Mouse (Mus musculus): ENCODE measurements around the gene Agbl3.

Agbl3 gene

DNA sequence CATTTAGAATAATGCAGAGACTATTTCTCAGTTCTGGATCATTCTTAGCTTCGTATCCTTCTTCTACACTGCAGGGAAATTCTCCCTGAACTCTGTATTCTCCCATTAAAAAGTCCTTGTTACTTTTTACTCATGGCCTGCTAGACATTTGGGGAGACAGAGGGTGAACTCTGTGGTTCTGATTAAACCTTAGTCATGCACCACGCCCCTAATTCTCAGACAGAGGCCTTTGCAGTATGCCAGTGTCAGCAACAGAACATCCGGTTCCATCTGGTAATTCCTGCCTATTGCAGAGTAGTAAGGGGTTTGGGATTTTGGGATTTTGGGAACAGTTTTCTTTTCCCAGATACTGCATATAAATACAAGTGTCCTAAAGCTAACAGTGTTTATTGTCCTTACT is 16.6 kb downstream of the Agbl3 start:
- DNase-seq (ENCODE audit: low read depth, low spot score), result no peak

DNA sequence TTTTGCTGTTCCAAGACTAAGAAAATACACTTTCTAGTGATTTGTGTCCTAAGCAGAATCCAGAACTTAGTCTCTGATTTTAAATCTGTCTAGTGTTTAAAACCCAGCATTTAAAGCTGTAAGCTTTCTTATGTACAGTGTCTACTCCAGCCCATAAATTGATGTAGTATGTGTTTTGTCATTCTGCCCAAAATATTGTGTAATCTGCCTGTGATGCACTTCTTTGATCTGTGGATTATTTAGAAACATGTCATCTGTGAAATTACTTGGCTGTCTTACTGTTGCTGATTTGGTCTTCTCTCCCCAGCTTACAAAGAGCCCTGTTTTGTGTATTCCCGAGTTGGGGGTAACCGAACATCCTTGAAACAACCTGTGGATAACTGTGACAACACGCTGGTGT is 17.7 kb downstream of the Agbl3 start:
- no peak for DNase-seq (ENCODE audit: low read depth, low spot score)

DNA sequence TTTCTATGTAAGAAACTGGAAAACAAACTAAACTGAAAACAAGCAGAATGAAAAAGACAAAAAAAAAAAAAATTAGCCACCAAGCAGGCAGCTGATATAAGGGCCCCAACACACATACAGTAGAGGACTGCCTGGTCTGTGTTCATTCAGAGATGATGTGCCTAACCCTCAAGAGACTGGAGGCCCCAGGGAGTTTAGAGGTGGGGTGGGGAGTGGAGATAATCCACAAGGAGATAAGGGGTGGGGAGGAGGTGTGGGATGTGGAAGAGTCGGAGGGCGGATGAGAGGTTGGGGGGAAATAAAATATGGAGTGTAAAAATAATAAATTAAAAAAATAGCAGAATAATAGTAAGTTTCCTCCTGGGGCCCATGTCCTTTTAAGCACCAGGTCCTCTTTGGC is 25.4 kb downstream of the Agbl3 start:
- DNase-seq (ENCODE audit: low read depth, low spot score), result no peak

DNA sequence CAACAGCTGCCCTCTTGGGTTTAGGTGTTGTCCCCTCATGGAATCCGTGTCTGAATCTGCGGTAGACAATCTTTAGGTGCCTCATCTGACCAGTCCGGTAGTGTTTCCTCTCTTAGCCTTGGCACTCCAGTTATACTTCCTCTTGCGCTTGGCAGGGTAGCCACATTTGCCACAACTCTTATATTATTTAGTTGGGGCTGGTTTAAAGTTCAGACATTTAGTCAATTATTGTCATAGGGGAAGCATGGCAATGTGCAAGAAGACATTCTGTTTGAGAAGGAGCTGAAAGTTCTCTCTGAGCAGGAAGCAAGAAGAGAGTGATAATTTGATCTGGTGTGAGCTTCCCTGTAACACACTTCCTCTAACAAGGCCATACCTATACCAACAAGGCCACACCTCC is 30.4 kb downstream of the Agbl3 start:
- DNase-seq (ENCODE audit: low read depth, low spot score), result peak; percentile 12

DNA sequence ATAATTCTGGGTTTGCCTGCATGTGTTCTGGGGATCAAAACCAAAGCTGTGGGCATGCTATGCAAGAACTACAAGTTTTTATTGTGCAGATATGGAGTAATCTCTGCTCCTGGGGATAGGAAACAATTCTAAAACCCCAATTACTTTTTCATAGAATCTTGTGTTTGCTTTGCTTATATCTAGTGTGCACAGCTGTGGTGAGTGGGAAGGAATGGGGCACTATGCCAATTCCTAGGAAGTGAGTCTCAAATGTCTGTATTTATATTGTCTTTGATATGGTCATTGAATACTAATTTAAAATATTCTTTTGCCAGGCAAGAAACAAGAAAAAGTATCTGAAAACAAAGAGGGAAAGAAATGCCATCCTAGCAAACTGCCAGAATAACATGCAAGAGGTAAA is 44.2 kb downstream of the Agbl3 start:
- no peak for DNase-seq (ENCODE audit: low read depth, low spot score)

DNA sequence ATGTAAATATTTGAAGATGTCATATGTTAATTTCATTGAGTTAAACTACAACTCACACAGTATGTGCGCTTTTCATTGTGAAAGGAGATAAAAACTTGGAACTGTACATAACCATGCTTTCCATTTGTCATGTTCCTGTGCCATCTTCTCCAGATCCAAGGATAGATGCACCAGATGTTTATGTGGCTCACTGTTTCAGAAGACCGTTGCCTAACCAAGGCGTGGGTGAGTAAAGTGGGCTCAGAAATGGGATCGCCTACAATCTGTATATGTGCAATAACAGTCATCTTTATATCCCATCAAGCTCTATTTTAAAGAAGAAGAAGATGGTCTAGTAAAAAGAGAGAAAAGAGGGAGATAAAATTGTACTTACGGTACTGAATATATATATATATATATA is 52.1 kb downstream of the Agbl3 start:
- DNase-seq (ENCODE audit: low read depth, low spot score), result no peak

DNA sequence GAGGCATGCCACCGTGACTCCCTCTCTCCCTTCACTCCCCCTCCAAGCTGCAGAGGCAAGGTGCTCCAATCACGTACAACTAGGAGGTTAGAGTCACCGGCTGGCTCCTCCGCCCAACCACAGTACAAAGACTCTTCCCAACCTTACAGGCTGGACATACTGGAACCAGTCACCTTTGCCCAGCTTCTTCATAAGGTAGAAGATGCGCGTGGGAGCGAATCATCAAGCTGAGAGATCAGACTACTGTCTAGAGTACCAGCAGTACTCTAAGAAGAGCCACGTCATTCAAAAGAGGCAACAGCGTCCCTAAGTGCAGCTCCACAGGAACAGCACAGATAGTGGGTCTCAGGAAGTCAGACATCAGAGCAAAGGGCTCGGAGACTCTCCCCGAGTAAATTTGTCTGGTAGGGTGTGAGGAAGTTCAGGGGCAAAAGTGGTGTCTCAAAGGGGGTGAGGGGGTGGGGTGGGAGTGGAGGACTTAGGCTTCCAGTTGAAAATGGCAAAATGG is 81.4 kb downstream of the Agbl3 start:
- no peak for DNase-seq (ENCODE audit: low read depth, low spot score)

DNA sequence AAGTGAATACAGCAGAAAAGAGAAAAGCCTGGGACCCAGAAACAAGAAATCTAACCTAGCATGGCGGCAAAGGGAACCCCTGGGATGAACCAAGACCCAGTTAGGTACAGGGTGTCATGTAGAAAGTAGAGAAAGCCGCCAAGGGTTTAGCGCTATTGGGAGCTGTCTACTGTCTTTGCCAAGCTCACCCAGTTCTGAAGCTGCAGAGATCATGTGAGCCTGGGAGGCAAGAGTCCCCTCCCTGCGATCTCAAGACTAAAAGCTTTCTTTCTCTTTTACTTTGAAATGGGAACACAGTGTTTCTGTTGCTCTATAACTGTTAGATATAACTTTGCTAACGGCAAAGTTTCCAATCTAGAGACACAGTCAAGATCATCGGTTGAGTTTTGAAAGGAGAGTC is 82.1 kb downstream of the Agbl3 start:
- peak; percentile 69 for DNase-seq (ENCODE audit: low read depth, low spot score)

DNA sequence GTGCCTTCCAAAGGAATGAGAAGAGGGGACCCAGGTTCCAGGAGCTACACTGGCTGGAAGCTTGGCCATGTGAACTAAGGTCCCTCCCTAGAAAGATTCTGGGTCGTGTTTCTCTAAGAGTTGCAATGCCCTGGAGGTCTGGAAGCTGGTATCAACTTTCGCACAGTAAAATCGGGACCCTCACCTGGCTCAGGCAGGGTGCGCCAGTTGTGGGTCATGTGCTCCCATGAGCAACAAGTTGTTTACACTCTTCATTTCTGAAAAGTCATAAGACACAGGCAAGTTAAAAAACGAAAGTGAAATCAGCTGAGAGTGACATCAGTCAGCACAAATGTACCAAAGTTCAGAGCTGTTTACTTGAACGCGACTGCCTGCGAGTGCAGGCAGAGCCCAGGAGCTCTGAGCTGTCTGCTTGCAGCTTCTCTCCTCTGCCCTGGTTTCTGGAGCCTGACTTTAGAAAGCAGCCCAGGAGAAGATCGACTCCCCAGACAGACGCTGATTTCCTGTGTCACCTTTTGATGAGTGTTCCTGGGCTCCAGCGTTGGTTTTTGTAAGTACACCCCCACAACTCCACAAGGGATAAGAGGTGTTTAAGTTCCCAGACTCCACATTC is 82.7 kb downstream of the Agbl3 start, which contains the start of gene Tmem140:
Tmem140 (plus strand) TSS at position 356 of the 613 bp plus-strand sequence.
- DNase-seq (ENCODE audit: low read depth, low spot score), result peak; percentile 81

DNA sequence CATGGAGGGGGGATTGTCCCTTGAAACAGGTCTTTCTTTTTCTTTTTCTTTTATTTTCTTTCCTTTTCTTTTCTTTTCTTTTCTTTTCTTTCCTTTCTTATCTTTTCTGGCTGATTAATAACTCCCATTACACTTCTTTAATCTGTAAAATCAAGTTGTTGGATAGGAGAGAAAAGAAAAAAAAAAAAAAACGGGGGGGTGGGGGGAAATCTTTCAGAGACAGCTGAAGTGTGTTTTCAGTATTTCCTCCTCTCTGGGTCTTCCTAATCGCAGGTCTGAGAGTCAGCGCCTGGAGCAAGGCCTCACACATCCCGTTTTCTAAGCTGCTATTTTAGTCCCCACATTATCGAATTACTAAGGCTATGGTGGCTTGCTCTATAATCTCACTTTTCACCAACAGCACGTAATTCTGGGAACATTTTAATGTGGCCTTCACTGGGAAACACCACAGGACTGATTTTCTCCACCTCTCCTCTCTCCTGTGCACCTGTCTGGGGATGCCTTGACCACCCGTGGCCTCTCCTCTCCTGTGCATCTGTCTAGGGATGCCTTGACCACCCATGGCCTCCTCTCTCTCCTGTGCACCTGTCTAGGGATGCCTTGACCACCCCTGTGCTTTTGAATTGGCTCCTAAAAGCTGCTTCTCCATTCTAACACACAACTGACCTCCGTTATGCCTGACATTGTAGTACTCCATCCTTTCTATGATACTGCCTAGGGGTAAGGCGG is 83.7 kb downstream of the Agbl3 start:
- DNase-seq (ENCODE audit: low read depth, low spot score), result no peak

DNA sequence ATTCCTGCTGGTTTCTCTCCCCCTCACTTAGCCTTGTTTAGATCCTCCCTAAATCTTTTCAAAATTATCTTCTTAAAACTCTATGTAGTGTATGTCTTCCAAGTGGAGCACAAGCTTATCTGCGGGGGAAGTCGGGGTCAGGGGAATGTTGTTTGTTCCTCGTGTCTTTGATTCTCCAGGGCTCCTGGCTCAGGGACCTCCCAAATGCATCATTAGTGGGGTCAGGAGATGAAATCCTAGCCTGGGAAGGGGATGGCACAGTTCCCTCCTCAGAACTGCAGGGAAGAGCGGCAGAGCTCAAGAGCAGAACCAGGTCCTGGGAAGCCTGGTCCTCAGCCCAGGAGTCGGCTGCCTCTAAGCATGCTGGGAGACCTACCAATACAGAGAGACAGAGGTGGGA is 85.0 kb downstream of the Agbl3 start:
- no peak for DNase-seq (ENCODE audit: low read depth, low spot score)

DNA sequence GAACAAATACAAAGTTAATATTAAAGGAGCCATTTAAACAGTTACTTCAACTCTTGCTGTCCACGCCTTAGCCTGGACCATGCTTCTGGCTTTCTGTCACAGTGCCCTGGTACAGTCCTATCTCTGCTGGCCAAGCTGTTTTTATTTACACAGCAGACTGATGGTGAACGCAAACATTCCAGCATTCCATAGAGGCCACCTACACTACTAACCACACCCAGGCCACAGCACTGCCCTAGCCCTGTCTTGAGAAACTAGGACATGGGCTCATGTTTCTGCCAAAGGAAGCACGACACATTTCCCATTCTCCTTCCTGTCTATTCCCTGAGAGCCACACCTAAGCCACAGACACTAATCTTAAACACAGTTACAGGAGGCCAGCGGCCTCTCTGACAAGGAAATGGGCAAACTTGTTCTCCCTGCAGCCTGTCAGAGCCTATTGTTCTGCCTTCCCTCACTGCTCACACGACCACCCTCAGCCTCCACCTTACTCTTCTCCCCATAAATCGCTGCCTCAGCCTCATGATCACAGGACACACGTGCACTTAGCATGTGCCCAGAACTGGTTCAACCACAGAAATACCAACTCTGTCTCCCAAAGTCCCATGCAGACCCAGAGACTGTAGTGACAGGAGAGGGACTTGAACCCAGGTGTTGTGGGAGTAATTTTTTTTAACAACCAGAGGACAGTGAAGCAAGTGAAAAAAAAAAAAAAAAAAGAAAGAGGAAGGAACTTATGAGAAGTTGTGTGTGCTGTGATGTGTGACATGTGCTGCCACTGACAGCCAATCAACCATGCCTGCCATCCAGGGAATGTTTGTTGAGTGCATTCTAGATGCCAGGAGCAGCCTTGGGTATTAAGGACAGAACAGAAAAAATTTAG is 85.7 kb downstream of the Agbl3 start:
- DNase-seq (ENCODE audit: low read depth, low spot score), result peak; percentile 69

DNA sequence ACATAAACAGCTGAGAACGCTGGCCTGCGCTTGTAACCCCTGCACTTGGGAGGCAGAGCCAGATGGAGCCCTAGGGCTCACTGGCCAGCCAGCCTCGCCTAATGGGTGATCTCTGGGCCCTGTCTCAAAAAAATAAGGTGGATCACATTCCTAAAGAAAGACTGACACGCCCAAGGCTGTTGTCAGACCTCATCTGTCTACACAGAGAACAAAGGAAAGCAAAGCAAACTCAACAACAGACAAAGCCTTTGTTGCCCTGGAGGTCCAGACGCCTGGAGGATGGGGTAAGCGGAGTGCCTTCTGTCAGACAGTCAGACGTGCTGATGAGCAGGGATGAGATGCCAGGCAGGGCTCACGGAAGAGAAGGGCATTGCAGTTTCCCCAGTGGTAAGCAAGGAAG is 86.6 kb downstream of the Agbl3 start:
- DNase-seq (ENCODE audit: low read depth, low spot score), result peak; percentile 35

DNA sequence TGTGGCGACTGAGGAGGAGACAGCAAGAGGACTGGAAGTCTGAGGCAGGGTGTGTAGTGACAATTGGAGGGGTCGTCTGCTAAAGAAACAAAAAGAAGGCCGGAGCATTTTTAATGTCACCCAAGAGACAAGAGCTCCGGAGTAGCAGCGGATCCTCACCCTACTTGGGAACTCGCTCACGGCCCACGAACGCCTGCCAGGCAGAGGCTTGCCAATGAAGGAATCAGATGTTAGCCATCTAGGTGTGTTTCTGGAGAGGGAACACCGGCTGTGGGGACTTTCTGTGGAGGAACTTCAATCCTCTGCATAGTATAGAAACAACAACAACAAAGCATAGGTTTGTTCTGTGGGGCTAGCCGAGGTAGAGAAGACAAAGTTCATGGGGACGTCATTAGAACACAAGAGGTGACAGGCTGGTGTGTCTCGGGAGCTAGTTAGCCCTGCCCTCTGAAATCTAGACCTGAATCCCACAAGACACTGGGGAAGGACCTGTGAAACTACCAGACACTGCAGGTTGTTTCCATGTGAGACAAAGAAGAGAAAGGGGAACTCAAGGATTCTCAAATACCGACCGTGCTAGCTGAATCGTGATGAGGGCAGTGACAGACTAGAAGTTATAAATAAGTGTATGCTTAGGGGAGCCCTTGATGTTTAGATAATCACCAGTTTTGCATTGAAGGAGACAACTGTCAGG is 87.2 kb downstream of the Agbl3 start:
- peak; percentile 74 for DNase-seq (ENCODE audit: low read depth, low spot score)

DNA sequence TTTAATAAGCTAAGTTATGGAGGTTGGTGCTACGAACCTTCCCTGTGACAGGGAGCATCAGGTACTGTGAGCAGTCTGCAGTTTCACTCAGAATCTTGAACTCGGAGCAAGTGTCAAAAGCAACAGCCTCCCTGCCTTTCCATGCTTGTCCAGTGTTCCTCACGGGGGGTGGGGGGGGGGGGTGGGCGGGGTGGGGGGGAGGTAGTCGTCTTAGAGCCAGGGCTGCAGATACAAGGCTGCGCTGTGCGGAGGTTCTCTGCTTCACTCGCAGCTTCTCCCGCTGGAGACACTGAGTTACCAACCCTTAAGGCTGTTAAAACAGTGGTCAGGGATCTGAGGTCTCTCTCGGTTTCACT is 87.7 kb downstream of the Agbl3 start:
- DNase-seq (ENCODE audit: low read depth, low spot score), result no peak

DNA sequence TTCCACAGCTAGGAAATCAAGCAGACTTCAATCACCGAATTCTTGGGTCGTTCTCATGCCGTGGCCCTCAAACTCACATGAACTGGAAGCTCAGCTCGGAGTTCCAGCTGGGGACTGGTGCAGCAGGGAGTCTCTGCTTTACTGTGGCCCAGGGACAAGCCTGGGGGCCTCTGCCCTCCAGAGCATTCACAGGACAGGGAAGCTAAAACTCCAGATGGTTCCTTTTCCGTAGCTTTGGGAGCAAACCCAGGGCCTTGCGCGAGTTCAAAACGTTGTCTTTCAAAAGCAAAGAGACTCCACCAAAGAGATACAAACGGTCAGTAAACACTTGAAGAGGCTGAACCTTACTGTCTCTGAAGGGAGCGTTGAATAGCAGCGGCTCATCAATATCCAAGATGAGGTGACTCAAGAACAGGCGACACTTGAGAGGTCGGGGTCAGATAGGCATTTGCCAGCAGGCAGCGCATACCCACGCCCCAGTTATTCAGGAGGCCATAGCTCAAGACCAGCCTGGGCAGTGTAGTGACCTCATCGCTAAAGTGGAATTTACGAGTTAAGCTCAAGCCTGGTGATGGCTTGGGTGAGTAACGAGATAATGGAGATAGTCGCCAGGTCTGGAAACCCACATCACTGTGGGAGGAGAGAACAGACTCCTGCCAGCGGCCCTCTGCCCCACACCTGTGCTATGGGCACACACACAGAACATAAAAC is 88.4 kb downstream of the Agbl3 start:
- no peak for DNase-seq (ENCODE audit: low read depth, low spot score)

DNA sequence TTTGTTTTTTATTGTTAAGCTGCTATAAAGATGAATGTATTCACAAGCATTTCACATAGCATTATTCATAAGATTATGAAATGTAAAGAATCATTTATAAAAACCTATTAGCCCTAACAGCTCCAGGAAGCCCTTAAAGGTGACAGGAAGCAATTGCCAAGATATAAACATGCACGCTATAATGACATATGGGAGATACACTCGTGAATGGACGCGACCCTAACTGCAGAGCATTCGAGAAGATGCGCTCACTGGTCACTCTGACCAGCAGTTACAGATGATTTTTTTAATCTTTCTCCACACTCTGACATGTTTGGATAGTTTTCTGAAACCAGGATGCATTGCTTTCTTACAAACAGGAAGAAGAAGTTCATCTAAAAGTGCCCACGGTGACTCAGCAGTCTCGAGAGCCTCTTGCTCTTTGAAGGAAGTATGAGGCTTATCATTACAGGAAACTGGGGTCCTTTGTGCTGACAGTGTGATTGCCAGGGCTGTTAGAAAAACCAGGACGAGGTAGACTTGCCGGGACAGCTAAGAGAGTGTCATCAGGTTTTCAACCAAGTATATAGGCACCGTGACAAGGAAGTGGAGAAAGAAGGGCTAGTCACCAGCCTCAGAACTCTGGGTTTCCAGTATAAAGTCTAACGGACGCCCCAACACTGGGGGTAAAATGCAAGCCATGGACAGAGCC is 89.1 kb downstream of the Agbl3 start:
- DNase-seq (ENCODE audit: low read depth, low spot score), result peak; percentile 69

DNA sequence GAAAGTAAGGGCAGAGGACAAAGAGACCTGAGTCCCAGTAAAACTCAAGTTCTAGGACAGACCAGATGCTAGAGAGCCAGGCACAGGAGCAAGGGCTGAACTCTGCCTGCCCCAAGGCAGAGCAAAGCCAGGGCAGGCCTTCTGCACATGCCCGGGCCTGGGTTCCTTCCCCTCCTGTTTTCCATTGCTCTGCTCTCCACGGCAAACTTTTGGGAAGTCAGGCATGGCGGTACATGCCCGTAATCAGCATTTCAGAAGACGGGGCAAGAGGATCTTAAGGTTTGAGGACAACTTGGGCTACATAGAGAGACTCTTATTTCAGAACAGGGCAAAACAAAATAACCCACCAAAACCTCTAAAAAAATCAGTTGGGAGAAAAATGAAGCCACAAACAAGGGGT is 89.9 kb downstream of the Agbl3 start:
- no peak for DNase-seq (ENCODE audit: low read depth, low spot score)

DNA sequence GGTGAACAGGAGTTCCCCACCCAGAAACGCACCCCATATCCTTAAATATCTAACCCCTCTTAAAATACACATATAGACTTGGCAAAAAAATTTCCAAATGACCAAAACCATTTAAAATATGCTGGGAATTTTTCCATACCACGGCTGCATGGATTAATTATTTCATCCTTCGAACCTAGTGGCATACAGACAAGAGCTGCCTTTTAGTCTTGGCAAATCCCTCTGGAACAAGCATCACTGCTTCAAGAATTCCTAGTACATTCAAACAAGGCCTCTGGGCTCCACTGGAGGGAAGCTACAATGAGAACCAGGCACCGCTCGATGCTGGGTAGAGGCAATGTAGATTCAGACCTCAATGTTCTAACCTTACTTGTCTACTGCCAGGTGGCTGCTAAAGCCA is 90.5 kb downstream of the Agbl3 start:
- no peak for DNase-seq (ENCODE audit: low read depth, low spot score)

DNA sequence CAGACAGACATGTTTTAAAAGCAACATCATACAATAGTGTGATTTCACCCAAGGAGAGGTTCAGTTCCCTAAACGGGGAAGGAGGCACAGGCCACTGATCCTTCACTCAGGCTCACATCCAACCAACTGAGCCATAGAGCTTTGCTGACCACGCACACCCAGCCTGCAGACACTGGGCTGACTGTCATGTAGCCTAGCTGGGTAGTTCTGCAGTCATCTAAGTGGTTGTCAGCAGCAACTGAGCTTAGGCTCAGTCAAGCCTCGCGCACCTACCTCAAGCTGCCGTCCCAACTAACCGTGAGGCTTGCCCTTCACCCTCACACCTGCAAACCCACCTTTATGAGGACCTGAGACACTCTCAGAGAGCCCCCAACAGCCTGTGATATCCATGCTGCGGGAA is 91.7 kb downstream of the Agbl3 start:
- DNase-seq (ENCODE audit: low read depth, low spot score), result no peak

DNA sequence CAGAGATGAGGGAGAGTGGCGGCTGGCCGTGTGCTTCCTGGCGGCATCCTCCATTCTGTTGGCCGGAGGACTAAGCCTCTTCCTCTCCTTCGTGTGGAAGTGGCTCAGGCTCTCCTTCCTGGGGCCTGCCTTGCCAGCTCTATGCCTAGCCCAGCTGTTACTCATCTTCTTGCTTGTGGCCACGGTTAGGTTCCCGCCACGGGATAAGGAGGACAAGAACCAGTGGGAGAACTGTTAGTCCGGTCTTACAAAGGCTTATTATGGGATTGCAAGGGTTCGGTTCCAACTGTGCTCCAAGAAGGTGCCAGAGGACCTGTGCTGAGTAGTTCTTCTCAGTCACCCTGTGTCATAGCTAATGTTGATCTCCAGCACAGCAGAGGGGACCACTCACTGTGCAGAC is 92.6 kb downstream of the Agbl3 start:
- DNase-seq (ENCODE audit: low read depth, low spot score), result no peak

Data from A20 (cell line).